Mouse (Mus musculus): ENCODE results near the gene Scyl1. TPM values are rescaled to one million over a fixed set of nuclear protein-coding genes. Genes with fewer than 3 reads are reported as not detected.

The Scyl1 gene
- polyA plus RNA-seq, 1 experiment: 120 TPM

DNA sequence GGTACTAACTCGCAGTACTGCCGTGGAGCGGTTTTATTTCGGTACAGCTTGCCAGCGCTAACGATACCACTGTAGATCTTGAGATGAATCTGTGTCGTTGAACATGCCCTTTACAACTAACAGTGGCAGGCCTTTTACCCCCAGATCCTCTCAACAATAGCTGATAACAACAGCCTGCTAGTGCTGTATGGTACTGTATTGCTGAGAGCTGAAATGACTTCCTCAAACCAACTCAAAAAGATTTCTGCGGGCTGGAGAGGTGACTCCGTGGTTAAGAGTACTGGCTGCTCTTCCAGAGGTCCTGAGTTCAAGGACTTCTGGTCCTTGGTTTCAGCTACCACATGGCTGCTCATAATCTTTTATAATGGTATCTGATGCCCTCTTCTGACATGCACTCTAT lies 36.9 kb downstream of the Scyl1 start:
- no peak overlapping the region for H3K4me3 ChIP-seq (ENCODE audit: insufficient read depth, low read length)
- H3K27ac ChIP-seq (ENCODE audit: insufficient read depth, low read length): no peak overlapping the region
- peaks cover 2% of the 10 kb centered on the region; the same call in 1 of the 2 replicates for H3K4me1 ChIP-seq (ENCODE audit: control insufficient read depth, insufficient read depth, low read length)
- TF ChIP-seq CTCF (IDR thresholded peaks at IDR 0.05; ENCODE audit: extremely low read depth, insufficient read depth, low read length): no peak
- TF ChIP-seq POLR2A (IDR thresholded peaks at IDR 0.05; ENCODE audit: extremely low read depth, insufficient read depth, low read length): no peak

DNA sequence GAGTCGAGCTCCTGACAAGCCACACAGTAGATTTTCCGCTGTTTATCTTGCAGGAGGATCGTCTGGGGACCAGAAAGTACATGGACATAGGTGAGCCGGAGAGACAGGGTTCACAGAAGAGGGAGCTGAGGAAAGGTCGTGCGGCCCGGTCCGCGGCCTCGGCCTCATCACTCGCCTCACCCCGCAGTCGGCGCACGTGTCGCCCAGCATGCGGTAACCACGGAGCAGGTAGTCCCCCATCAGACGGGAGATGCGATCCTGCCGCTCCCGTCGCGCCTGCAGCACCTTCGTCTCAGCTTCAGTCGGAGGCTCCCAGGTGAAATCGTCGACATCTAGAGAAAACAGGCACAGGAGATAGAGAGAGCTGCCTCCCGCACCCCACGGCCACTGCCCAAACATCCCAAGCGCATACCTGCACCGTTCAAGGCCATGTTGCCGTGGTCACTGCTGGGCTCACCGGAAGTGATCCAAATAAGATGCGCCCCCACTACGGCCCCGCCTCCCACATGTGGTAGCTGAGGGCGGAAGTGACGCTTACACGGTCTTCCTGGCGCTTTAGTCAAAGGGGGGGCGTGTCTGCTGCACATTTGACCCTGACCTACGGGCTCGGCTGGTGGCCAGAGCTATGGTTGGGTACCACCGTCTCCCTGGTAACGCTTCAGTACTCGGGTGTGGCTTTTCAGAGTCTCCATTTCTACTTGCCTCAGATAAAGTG lies 39.8 kb downstream of the Scyl1 start:
- no peak for TF ChIP-seq CTCF (IDR thresholded peaks at IDR 0.05; ENCODE audit: extremely low read depth, insufficient read depth, low read length)
- peak; percentile 85; the same call in 1 of the 2 replicates for TF ChIP-seq POLR2A (IDR thresholded peaks at IDR 0.05; ENCODE audit: extremely low read depth, insufficient read depth, low read length)
- H3K4me1 ChIP-seq (ENCODE audit: control insufficient read depth, insufficient read depth, low read length): peaks cover 7% of the 10 kb centered on the region; the same call in 1 of the 2 replicates
- peak overlapping the region; percentile 61 for H3K4me3 ChIP-seq (ENCODE audit: insufficient read depth, low read length)
- H3K27ac ChIP-seq (ENCODE audit: insufficient read depth, low read length): no peak overlapping the region

DNA sequence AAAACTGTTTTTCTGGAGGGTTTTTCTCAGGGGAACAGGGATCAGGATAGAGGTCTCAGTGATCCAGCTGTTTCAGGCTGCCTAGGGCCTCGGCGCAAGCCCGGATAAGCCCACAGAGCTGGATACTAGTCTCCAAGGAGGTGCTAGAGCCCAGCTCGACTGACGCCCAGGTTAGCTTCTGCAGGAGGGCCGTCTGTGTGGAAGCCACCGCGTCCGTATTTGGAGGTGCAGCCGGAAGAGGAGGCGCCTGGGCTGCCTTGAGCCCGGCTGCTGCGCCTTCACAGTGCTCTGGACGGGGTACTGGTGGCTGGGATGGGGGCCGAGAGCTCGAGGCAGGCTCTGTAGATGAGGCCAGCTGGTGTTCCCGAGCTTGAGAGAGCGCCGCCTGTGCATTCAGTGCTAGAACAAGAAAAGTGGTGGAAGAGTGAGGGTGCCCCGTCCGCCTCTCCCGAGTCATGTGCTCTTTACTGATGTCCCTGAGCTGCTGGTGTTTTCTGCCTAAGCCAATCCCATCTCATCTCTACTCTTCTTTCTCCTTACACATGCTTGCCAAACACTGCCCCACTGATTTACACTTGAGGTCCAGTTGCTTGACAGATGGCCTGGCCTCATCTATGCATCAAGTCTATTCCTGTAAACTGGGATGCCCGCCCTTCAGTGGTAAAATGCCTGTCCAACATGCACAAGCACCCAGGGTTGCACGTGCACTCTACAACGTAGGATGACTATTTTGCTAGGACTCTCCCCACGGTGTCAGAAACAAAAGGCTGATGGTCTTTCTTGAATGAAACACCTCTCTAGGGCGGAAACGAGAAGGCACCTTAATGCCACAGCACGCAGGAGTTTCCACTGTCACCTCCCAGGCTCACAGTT lies 40.7 kb downstream of the Scyl1 start:
- Histone ChIP-seq H3K4me1 (ENCODE audit: control insufficient read depth, insufficient read depth, low read length) (peaks cover 7% of the 10 kb centered on the region; the same call in 1 of the 2 replicates), H3K27ac (ENCODE audit: insufficient read depth, low read length) (no peak overlapping the region)

DNA sequence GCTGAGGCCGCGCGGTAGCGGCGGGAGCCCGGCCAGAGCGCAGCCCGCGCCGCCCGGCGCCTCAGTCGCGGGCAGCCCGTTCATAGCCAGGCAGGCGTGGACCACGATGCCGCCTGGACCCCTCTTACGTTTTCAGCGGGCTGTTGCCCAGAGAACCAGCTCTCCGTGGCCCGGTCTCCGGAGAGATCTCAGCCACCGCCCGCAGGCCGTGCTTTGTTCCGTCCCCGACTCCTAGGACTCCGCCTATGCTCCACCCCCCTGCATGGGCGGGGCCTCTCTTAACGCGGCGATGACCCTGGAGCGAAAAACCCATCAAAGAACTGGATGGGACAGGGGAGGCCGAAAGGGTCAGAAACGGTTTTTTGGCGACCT lies 41.8 kb downstream of the Scyl1 start, which contains the start of gene Fam89b:
Gene Fam89b (minus strand): TSS at position 210 of the 372 bp plus-strand sequence.
- Histone ChIP-seq H3K4me3 (ENCODE audit: insufficient read depth, low read length) (peak within 1 kb of the TSS; percentile 81), H3K4me1 (ENCODE audit: control insufficient read depth, insufficient read depth, low read length) (peaks cover 7% of the 10 kb centered on the region; the same call in 1 of the 2 replicates), H3K27ac (ENCODE audit: insufficient read depth, low read length) (peak within 1 kb of the TSS; percentile 33; the same call in 1 of the 2 replicates)
- TF ChIP-seq CTCF (IDR thresholded peaks at IDR 0.05; ENCODE audit: extremely low read depth, insufficient read depth, low read length) (no peak), POLR2A (IDR thresholded peaks at IDR 0.05; ENCODE audit: extremely low read depth, insufficient read depth, low read length) (peak; percentile 89)

More for the DNA sequence above, 40.7 kb downstream of the Scyl1 start:
- H3K4me3 ChIP-seq (ENCODE audit: insufficient read depth, low read length): peak overlapping the region; percentile 61
- TF ChIP-seq CTCF (IDR thresholded peaks at IDR 0.05; ENCODE audit: extremely low read depth, insufficient read depth, low read length): no peak
- TF ChIP-seq POLR2A (IDR thresholded peaks at IDR 0.05; ENCODE audit: extremely low read depth, insufficient read depth, low read length): no peak

DNA sequence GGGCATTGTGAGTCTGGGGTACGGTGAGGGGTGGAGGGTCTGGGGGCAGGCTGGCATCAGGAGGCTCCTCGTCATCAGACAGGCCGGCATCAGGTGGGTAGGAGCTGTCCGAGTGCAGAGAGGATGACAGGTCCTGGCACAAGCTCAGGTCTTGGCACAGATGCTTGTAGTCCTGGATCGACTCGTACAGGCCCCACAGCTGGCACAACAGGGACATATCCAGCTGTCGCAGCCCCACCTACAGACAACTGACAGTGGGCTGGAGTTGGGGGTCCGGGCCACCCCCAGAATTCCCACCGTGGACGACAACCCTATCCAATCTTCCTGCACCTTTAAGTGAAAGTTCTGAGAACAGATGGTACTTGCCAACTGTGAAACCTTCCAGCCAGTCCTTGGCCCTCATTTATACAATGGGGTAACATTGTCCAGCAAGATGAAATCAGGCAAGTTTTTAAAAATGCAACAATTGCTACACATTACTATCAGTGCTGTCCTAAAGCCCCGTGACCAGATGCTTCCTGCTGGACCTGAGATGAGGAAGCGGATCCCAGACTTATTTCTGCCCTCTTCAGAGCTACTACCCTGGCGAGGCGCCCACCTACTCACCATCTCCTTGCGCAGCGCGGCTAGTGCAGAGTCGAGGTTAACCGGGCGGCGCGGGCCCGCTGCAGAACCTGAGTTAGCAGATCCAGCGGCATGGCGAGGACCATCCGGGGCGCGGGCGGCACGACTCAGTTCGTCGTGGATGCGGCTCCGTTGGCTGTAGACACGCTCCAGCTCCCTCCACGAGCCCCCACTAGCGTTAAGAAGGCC lies 42.4 kb downstream of the Scyl1 start:
- H3K4me3 ChIP-seq (ENCODE audit: insufficient read depth, low read length): peak overlapping the region; percentile 81
- no peak for TF ChIP-seq CTCF (IDR thresholded peaks at IDR 0.05; ENCODE audit: extremely low read depth, insufficient read depth, low read length)
- TF ChIP-seq POLR2A (IDR thresholded peaks at IDR 0.05; ENCODE audit: extremely low read depth, insufficient read depth, low read length): no peak
- peaks cover 7% of the 10 kb centered on the region; the same call in 1 of the 2 replicates for H3K4me1 ChIP-seq (ENCODE audit: control insufficient read depth, insufficient read depth, low read length)
- peak overlapping the region; percentile 33; the same call in 1 of the 2 replicates for H3K27ac ChIP-seq (ENCODE audit: insufficient read depth, low read length)

DNA sequence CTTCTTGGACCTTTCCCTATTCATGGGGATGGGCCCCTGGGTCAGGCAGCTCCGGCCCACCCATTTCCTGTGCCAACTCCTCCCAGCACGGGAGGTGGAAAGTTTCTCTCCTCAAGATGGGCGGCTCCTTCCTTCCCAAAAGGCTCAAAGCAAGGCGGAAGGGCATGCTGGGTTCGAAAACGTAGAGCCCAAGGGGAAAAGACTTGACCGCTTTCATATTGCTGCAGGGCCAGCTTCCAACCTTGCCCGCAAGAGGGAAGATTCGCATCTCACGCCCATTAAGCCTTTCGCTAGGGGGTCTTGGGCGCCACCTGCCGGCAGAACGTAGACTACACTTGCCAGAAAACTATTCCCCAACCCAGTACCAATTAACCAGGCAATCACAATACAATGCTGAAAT lies 43.5 kb downstream of the Scyl1 start:
- TF ChIP-seq CTCF (IDR thresholded peaks at IDR 0.05; ENCODE audit: extremely low read depth, insufficient read depth, low read length) (peak; percentile 94), POLR2A (IDR thresholded peaks at IDR 0.05; ENCODE audit: extremely low read depth, insufficient read depth, low read length) (no peak)
- Histone ChIP-seq H3K4me3 (ENCODE audit: insufficient read depth, low read length) (peak overlapping the region; percentile 81), H3K4me1 (ENCODE audit: control insufficient read depth, insufficient read depth, low read length) (peaks cover 7% of the 10 kb centered on the region; the same call in 1 of the 2 replicates), H3K27ac (ENCODE audit: insufficient read depth, low read length) (no peak overlapping the region)

DNA sequence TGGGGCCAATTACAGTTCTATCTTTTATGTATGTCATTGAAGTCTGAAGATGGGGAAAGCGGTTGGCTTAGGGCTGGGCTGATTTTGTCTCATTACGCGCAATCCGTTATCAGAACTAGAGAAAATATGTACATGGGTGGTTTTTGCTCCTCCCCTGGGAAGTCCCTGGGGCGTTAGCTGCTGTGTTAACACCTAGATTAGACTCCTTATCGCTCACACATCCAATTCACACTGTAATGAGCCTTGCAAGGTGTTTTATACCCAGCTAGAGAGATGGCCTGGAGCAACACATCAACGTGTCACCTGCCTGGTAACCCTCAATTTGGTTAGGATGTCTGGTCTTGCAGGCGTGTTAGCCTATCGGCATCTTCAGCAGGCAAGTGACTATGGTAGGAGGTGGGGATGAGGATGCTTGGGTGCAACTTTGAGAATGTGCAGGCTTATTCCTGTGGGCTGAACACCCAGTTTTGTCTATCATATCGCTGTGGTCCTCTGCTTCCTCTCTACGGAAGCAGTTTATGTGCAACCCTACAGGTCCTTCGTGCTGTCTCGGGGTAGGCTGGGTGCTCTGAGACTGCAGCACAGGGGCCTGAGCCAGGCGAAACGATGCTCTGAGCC lies 44.1 kb downstream of the Scyl1 start:
- H3K4me3 ChIP-seq (ENCODE audit: insufficient read depth, low read length): peak overlapping the region; percentile 81; the same call in 1 of the 2 replicates
- peaks cover 7% of the 10 kb centered on the region; the same call in 1 of the 2 replicates for H3K4me1 ChIP-seq (ENCODE audit: control insufficient read depth, insufficient read depth, low read length)
- H3K27ac ChIP-seq (ENCODE audit: insufficient read depth, low read length): no peak overlapping the region
- no peak for TF ChIP-seq POLR2A (IDR thresholded peaks at IDR 0.05; ENCODE audit: extremely low read depth, insufficient read depth, low read length)
- no peak for TF ChIP-seq CTCF (IDR thresholded peaks at IDR 0.05; ENCODE audit: extremely low read depth, insufficient read depth, low read length)

DNA sequence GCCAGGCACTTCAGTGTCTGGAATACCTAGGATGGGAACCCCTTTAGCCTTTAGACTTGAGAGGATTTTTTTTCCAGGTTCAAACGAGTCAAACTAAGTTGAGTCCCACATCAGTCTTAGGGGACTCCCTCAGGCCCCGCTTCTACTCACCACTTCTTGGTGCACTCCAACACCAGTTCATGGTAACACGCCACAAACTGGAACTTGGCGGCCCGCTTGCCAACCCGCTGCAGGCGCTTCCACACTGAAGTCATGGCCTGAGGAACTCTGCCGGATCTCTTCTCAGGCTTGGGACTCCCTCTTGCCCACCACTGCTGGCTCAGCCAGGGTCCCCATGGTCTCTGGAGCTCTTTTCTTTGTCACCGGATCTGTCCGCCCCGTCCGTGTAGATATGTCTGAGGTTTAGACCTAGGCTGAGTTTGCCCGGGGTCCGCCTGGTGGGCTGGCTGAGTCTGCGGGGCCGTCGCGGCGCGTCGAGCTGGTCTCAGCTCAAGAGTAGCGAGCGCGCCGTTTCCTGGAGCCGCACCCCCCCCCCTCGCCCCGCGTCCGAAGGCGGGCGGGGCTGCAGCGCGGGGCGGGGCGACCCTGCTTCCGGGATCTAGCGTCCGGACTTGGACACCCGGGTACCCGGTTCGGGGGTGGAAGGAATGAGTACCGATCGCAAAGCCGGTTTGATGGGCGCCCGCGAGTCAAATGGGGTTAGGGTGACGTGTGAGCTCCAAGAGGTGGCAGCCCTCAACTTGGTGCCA lies 45.3 kb downstream of the Scyl1 start, which contains the start of gene Ehbp1l1:
Gene Ehbp1l1 (minus strand): TSS at position 551 of the 749 bp plus-strand sequence.
- Histone ChIP-seq H3K4me3 (ENCODE audit: insufficient read depth, low read length) (peak within 1 kb of the TSS; percentile 81), H3K27ac (ENCODE audit: insufficient read depth, low read length) (0 out of 2 replicates have a peak within 1 kb of the TSS, but pooled peaks have one; percentile 32), H3K4me1 (ENCODE audit: control insufficient read depth, insufficient read depth, low read length) (peaks cover 7% of the 10 kb centered on the region; the same call in 1 of the 2 replicates)
- TF ChIP-seq CTCF (IDR thresholded peaks at IDR 0.05; ENCODE audit: extremely low read depth, insufficient read depth, low read length) (no peak), POLR2A (IDR thresholded peaks at IDR 0.05; ENCODE audit: extremely low read depth, insufficient read depth, low read length) (no peak)

Data from cortical plate, adult 2 months (tissue).